Mouse (Mus musculus): ENCODE measurements around the gene Card6.

DNA sequence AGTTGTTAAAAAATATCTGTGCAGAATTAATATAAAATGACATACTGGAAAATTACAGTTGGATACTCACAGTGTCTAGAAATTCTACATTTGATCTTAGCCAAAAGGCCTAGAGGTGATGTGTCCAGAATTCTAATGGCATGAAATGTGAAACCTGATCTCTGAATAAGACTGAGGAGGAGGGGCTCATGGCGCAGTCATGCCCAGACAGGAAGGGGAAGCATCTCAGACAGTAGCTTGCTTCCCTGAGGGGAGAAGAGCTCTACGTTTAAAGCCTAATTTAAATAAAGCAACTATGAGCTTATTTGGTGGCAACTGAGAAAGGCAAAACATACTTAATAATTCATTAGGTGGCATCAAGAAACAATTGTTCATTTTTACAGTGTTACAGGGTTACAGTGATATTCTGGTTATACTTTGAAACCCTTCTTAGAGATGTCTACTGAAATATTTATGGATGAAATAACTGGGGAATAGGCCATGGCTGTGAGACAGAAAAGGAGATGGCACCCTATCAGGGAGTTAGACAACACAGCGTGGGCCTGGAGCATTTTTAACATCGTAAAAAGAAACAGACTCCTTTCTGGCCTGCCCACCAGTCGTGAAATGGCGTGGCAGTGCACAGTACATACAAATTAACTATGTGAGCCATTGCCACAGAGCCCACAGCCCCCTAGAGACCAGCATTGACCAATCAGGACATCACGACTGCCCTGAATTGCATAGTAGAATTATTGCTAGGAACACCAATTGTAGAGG lies 19.3 kb downstream of the Card6 start:
- TF ChIP-seq CTCF (IDR thresholded peaks at IDR 0.05; ENCODE audit: extremely low read depth, insufficient read depth, insufficient read length, insufficient replicate concordance) (no peak), POLR2A (IDR thresholded peaks at IDR 0.05; ENCODE audit: low read depth, low read length) (no peak)
